Mouse (Mus musculus): Measurements from ENCODE around the gene Asic2.

The Asic2 gene

GRCm38 (mm10) chr11:81968401-81968881 lies at the start of gene Asic2:
Asic2 (minus strand) TSS chr11:81968457.
- DNase-seq (ENCODE audit: low read depth, low spot score): no peak

GRCm38 (mm10) chr11:82016181-82016780 lies 48.0 kb upstream of the Asic2 start:
- no peak for DNase-seq (ENCODE audit: low read depth, low spot score)

DNA sequence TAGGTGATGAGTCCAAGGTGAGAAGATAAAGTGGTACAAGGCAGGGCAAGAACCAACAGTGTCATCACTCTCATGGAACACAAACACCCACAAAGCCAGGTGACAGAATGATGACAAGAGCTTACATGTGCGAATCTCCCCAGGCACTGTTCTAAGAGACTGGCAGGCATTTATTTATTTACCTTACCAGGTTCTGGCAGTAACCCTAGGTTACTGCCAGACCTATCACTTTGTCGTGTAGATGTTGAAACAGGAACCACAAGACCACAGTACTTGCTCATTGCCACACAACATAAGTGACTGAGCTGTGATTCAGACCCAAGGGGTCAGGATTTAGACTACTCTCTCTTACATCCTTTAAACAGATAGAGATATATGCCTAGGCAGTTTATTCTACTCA lies 46.8 kb upstream of the Asic2 start:
- DNase-seq (ENCODE audit: low read depth, low spot score): no peak

GRCm38 (mm10) chr11:82013756-82014155 lies 45.5 kb upstream of the Asic2 start:
- no peak for DNase-seq (ENCODE audit: low read depth, low spot score)

- no peak for DNase-seq (ENCODE audit: low read depth, low spot score)
These were observed 43.3 kb upstream of the Asic2 start for GRCm38 (mm10) chr11:82011411-82012193.

DNA sequence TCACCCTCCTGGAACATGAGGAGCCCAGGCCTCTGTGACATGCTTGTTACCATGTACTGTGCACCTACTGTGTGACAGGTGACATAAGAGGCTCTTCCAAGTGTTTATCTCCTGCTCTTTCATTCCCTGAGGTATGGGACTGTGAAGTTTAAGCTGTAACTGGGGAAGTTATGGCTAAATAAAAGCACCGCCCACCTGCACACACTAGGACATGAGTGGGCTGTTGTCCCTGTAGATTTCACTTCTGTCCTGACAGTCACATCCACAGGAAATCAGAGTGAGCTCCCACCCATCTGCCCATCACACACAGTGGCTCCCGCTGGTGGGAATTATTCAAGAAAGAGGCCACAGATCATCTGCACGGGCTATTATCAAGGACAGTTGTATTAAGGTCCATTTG lies 41.9 kb upstream of the Asic2 start:
- DNase-seq (ENCODE audit: low read depth, low spot score): no peak

- DNase-seq (ENCODE audit: low read depth, low spot score): no peak
These were observed 38.7 kb upstream of the Asic2 start for GRCm38 (mm10) chr11:82006796-82007423.

GRCm38 (mm10) chr11:82004810-82005209 lies 36.6 kb upstream of the Asic2 start:
- peak; percentile 17 for DNase-seq (ENCODE audit: low read depth, low spot score)

GRCm38 (mm10) chr11:82000581-82000980 lies 32.3 kb upstream of the Asic2 start:
- DNase-seq (ENCODE audit: low read depth, low spot score): no peak

GRCm38 (mm10) chr11:81999469-81999868 lies 31.2 kb upstream of the Asic2 start:
- DNase-seq (ENCODE audit: low read depth, low spot score): no peak

- no peak for DNase-seq (ENCODE audit: low read depth, low spot score)
These were observed 30.4 kb upstream of the Asic2 start for GRCm38 (mm10) chr11:81998646-81999045.

DNA sequence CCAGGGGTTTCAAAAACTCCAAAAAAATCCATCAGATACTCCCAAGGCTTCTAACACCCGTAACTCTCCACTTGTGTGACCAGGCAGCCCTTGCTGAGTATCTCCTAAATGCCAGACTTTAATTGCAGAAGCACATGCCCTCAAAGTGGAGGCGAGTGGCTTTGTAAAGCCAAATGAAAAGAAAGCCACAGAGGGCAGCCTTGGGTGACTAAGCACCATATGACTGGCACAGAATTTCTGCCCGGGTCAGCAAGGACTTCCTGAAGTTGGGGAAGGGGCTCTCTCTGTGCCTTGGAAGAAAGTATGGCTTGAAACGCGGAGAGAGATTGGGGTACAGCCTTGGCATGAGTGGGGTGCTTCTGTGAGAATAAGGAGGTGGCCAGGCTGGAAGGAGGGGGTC lies 28.8 kb upstream of the Asic2 start:
- DNase-seq (ENCODE audit: low read depth, low spot score): no peak

GRCm38 (mm10) chr11:81996172-81996841 lies 28.1 kb upstream of the Asic2 start:
- peak; percentile 58 for DNase-seq (ENCODE audit: low read depth, low spot score)

DNA sequence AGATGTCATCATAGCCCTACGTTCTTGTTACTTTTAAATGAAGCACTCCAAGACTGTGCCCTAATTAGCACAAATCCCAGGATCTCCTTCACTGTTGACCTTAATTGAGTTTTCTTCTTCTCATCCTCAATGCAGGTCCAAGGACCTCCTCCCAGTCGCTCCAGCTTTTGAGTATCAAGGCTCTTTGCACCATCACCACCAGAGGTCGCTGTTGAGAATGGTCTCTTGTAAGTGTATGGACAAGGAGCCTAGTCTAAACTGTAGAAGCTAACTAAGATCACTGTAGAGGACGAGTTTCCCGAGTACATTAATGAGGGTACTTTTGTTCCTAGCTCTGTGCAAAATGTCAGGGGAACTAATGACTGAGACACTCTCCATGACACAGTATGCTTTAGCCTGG lies 14.9 kb upstream of the Asic2 start:
- DNase-seq (ENCODE audit: low read depth, low spot score): peak; percentile 65

- no peak for DNase-seq (ENCODE audit: low read depth, low spot score)
These were observed 13.9 kb upstream of the Asic2 start for GRCm38 (mm10) chr11:81982191-81982590.

- DNase-seq (ENCODE audit: low read depth, low spot score): peak; percentile 57
These were observed 6.3 kb upstream of the Asic2 start for GRCm38 (mm10) chr11:81974577-81974976.

- peak; percentile 74 for DNase-seq (ENCODE audit: low read depth, low spot score)
These were observed 5.4 kb upstream of the Asic2 start for GRCm38 (mm10) chr11:81973699-81974098.

GRCm38 (mm10) chr11:81972044-81972443 lies 3.8 kb upstream of the Asic2 start:
- peak; percentile 42 for DNase-seq (ENCODE audit: low read depth, low spot score)

DNA sequence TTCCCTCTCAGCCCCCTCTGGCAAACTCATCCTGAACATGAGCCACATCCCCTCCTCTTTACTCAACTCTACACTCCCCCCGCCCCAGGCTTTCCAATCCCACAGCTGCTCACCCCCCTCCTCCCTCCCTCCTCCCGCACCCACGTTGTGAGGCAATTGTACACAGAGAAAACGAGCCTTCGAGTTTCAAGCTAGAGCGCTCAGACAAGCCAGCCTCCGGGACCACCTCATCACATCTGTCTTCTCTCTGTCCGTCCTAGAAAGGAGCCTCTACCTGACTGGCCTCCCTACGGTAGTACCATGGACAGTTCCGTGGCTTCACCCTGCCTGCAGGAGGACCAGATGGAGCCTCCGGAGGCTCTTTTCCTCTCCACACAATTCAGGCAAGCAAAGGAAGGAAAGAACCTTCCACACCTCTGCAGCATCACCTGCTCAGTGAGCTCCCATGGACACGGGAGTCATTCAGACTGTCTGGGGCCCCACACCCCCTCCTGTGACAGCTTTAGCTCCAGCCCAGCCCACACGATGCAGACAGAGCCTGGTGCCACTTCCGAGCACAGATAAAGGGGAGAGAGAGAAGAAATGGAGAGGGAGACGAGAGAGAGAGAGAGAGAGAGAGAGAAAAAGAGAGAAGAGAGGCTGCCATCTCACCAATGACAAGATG lies 1.5 kb downstream of the Asic2 start:
- peak; percentile 16 for DNase-seq (ENCODE audit: low read depth, low spot score)

GRCm38 (mm10) chr11:81965653-81966625 lies 2.3 kb downstream of the Asic2 start:
- no peak for DNase-seq (ENCODE audit: low read depth, low spot score)
